Mouse (Mus musculus) liver, embryonic 11.5 days (tissue): ENCODE data around the gene Aldh3a2. TPM values are rescaled to one million over a fixed set of nuclear protein-coding genes. Genes with fewer than 3 reads are reported as not detected.
A peak's percentile ranks its signal among the peaks of the same experiment; 100 is the strongest.
"Not testable (repeated sequence)": the region's sequence is repeated elsewhere in the genome, so short reads cannot be mapped to it uniquely, and the experiment has no call there.

Source experiments
- ATAC-seq: fragments of 200-750 bp; cut with Nextera tagmentation; replicated peaks from 2 replicates; pipeline ENCODE4 v1.8.0; 2017; ENCODE audit warnings: moderate number of reproducible peaks, mild to moderate bottlenecking, moderate TSS enrichment, moderate library complexity; ENCODE audit not compliant: low FRiP score
- DNase-seq: peaks from one replicate; pipeline ENCODE4 v3.0.0-alpha.2; 2017; ENCODE audit warnings: low spot score
- H3K27ac ChIP-seq: fragments of 300-500 bp; sonication (generic); 2 replicates; pipeline ENCODE4 v1.5.1; 2014; ENCODE audit warnings: mild to moderate bottlenecking, low read depth, low read length, control low read depth
- H3K27me3 ChIP-seq: fragments of 300-500 bp; sonication (generic); replicated peaks from 2 replicates; pipeline ENCODE4 v1.6.1; 2014; ENCODE audit warnings: low read length, mixed read lengths; ENCODE audit not compliant: control insufficient read depth, insufficient read depth
- H3K36me3 ChIP-seq: fragments of 300-500 bp; sonication (generic); 2 replicates; pipeline ENCODE4 v1.6.1; 2014; ENCODE audit warnings: mild to moderate bottlenecking, low read length, moderate library complexity, mixed read lengths; ENCODE audit not compliant: control insufficient read depth, insufficient read depth
- H3K4me1 ChIP-seq: fragments of 300-500 bp; sonication (generic); replicated peaks from 2 replicates; pipeline ENCODE4 v1.6.1; 2014; ENCODE audit warnings: low read length, mixed read lengths; ENCODE audit not compliant: control insufficient read depth, insufficient read depth
- H3K4me2 ChIP-seq: fragments of 300-500 bp; sonication (generic); 2 replicates; pipeline ENCODE4 v1.6.1; 2014; ENCODE audit warnings: mild to moderate bottlenecking, control low read depth, moderate library complexity
- H3K4me3 ChIP-seq: fragments of 300-500 bp; sonication (generic); 2 replicates; pipeline ENCODE4 v1.5.1; 2014; ENCODE audit warnings: low read depth, low read length, control low read depth
- H3K9ac ChIP-seq: fragments of 300-500 bp; sonication (generic); 2 replicates; pipeline ENCODE4 v1.6.1; 2014; ENCODE audit warnings: low read depth, low read length, control low read depth
- H3K9me3 ChIP-seq: fragments of 300-500 bp; sonication (generic); 2 replicates; pipeline ENCODE4 v1.6.1; 2016; ENCODE audit warnings: low read length, inconsistent platforms, mixed read lengths; ENCODE audit not compliant: control insufficient read depth
- WGBS: fragments of 180-500 bp; shearing (Covaris S2); extraction: QIAGEN DNeasy Blood & Tissue Kit; methylation state at CpG from one replicate; pipeline ENCODE4 v1.1.7; 2014; 5-methylcytosine and 5-hydroxymethylcytosine counted together
- polyA plus RNA-seq: library from polyadenylated mRNA; unstranded; fragments of >200 nt; fragmentation: Nextera tagmentation; extraction: Ambion mirVana; gene quantifications from 2 replicates; pipeline ENCODE4 v1.2.1, GENCODE M21; 2014

The Aldh3a2 gene
- polyA plus RNA-seq, 1 experiment from 2014 or later: 23.8 TPM

- no peak for ATAC-seq
- H3K4me3 ChIP-seq: no peak overlapping the region
- no peak for DNase-seq
- no peaks in the 10 kb centered on the region for H3K9me3 ChIP-seq
- no peaks in the 10 kb centered on the region for H3K36me3 ChIP-seq
- H3K4me2 ChIP-seq: no peak overlapping the region
- no peaks in the 10 kb centered on the region for H3K27me3 ChIP-seq
- no peaks in the 10 kb centered on the region for H3K4me1 ChIP-seq
- H3K9ac ChIP-seq: no peak overlapping the region
- no peak overlapping the region for H3K27ac ChIP-seq
These were observed 85.6 kb downstream of the Aldh3a2 start for GRCm38 (mm10) chr11:61181624-61182023.

GRCm38 (mm10) chr11:61180361-61180760, 86.9 kb downstream of the Aldh3a2 start:
- no peak overlapping the region for H3K4me2 ChIP-seq
- H3K9me3 ChIP-seq: no peaks in the 10 kb centered on the region
- H3K4me3 ChIP-seq: no peak overlapping the region
- H3K4me1 ChIP-seq: no peaks in the 10 kb centered on the region; the same call in 1 of the 2 replicates
- H3K9ac ChIP-seq: no peak overlapping the region
- WGBS: 83% methylated on average over 3 of the region's 3 CpGs
- DNase-seq (no peak), ATAC-seq (no peak)
- H3K27me3 ChIP-seq: no peaks in the 10 kb centered on the region
- no peaks in the 10 kb centered on the region for H3K36me3 ChIP-seq
- no peak overlapping the region for H3K27ac ChIP-seq

GRCm38 (mm10) chr11:61176321-61176720, 90.9 kb downstream of the Aldh3a2 start:
- DNase-seq (no peak), ATAC-seq (no peak)
- Histone ChIP-seq H3K36me3 (no peaks in the 10 kb centered on the region), H3K9me3 (no peaks in the 10 kb centered on the region), H3K4me1 (peaks cover 4% of the 10 kb centered on the region; the same call in 1 of the 2 replicates), H3K4me3 (no peak overlapping the region), H3K9ac (no peak overlapping the region), H3K27me3 (no peaks in the 10 kb centered on the region), H3K4me2 (no peak overlapping the region), H3K27ac (no peak overlapping the region)
- 63% methylated on average over 1 of the region's 1 CpGs for WGBS

- Histone ChIP-seq H3K27me3 (no peaks in the 10 kb centered on the region), H3K4me2 (peak overlapping the region; percentile 91), H3K36me3 (no peaks in the 10 kb centered on the region), H3K9me3 (no peaks in the 10 kb centered on the region), H3K4me1 (peaks cover 4% of the 10 kb centered on the region; the same call in 1 of the 2 replicates), H3K9ac (no peak overlapping the region), H3K4me3 (no peak overlapping the region), H3K27ac (no peak overlapping the region; the same call in 1 of the 2 replicates)
- 65% methylated on average over 5 of the region's 5 CpGs for WGBS
- DNase-seq (no peak), ATAC-seq (no peak)
These were observed 91.5 kb downstream of the Aldh3a2 start for GRCm38 (mm10) chr11:61175778-61176177.

DNA sequence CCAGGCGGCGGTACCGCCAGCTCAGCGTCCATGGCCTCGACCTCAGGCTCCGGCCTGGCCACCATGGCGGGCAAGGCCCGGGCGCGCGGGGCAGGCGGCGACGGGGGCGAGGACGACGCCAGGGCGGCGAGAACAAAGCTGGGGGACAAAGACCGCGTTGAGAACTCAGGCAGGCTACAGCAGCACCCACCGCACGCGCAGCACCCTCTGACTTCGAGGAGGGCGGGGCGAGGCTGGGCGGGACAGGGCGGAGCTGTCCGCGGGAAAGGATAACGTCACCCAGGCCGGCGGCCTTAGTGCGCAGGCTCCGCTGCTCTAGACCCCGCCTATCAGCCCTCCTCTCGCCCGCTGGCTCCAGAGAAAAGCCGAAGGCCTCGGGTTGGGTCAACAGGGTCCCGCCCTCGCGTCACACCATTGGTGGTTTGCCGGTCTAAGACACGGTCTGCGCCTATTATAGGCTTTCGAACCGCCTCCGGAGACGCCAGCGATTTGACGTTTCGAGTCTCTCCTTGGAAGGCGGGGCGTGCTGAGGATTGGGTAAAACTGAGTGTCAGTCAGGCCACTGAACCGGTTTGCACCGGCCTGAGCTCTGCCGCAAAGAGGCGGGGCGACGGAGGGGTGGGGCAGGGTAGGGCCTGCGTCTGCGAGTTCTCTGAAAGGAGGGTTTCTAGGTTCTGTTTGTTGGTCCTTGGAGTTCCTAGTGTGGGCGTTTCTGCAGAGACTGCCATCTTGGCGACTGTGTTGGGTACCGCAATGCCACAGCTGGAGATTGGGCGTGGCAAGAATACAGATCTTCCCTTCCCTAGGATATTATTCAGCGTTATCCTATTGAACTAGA, 92.2 kb downstream of the Aldh3a2 start, which contains the start of gene Usp22:
Usp22 (minus strand) TSS at position 235 of the 838 bp plus-strand sequence.
- WGBS: under 1% methylated on average over 69 of the region's 69 CpGs

DNA sequence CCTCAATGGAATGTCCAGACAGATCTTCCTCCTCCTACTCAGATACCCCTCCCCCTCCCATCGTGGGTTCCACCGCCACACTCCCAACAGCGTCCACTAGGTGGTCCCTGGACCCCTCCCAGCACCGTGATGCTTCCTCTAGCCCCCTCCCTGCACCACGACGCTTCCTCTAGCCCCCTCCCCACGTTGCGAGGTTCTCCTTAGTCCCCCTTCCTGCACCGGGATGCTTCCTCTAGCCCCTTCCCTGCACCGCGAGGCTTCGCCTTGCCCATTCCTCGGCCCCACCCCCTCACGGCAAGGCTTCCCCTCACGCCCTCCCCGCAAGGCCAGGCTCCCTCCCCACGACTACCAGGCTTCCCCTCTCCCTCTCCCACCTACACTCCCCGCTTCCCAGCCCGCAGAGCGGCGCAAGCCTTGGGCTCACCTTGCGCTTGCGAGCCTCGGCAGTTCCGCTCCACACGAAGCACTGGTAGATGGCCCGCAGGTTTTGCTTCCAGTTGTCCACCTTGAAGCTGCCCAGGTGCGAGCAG, 92.9 kb downstream of the Aldh3a2 start:
- H3K4me1 ChIP-seq: peaks cover 4% of the 10 kb centered on the region; the same call in 1 of the 2 replicates
- peak overlapping the region; percentile 82 for H3K4me3 ChIP-seq
- H3K9me3 ChIP-seq: no peaks in the 10 kb centered on the region
- 1% methylated on average over 28 of the region's 28 CpGs for WGBS
- H3K9ac ChIP-seq: peak overlapping the region; percentile 86
- no peaks in the 10 kb centered on the region for H3K27me3 ChIP-seq
- peak overlapping the region; percentile 88 for H3K27ac ChIP-seq
- peak overlapping the region; percentile 91 for H3K4me2 ChIP-seq
- DNase-seq (peak; percentile 80), ATAC-seq (peak; percentile 4; the same call in 1 of the 2 replicates)
- no peaks in the 10 kb centered on the region for H3K36me3 ChIP-seq

More for the DNA sequence above, 92.2 kb downstream of the Aldh3a2 start, which contains the start of gene Usp22:
- H3K4me3 ChIP-seq: peak within 1 kb of the TSS; percentile 82
- H3K27ac ChIP-seq: peak within 1 kb of the TSS; percentile 88
- H3K9ac ChIP-seq: peak within 1 kb of the TSS; percentile 86
- H3K27me3 ChIP-seq: no peaks in the 10 kb centered on the region
- H3K4me2 ChIP-seq: peak within 1 kb of the TSS; percentile 91
- DNase-seq: peak; percentile 98
- H3K9me3 ChIP-seq: no peaks in the 10 kb centered on the region
- H3K36me3 ChIP-seq: no peaks in the 10 kb centered on the region
- peaks cover 4% of the 10 kb centered on the region; the same call in 1 of the 2 replicates for H3K4me1 ChIP-seq
- peak; percentile 99 for ATAC-seq

- H3K27me3 ChIP-seq, DNase-seq, H3K9ac ChIP-seq, H3K27ac ChIP-seq, H3K4me1 ChIP-seq, H3K36me3 ChIP-seq, H3K9me3 ChIP-seq, ATAC-seq: not testable (repeated sequence)
- WGBS: 42% methylated on average over 15 of the region's 15 CpGs
- peak overlapping the region; percentile 82; the same call in 1 of the 2 replicates for H3K4me3 ChIP-seq
- H3K4me2 ChIP-seq: peak overlapping the region; percentile 91
These were observed 93.8 kb downstream of the Aldh3a2 start for GRCm38 (mm10) chr11:61173477-61173876.
